Mouse (Mus musculus) neural tube, embryonic 13.5 days (tissue): ENCODE results near the gene Copz1. TPM values are rescaled to one million over a fixed set of nuclear protein-coding genes. Genes with fewer than 3 reads are reported as not detected.
A peak's percentile ranks its signal among the peaks of the same experiment; 100 is the strongest.

ENCODE experiments used
- ATAC-seq: fragments of 200-750 bp; cut with Nextera tagmentation; 2 replicates; pipeline ENCODE4 v1.8.0; 2017; ENCODE audit warnings: low read depth, mild to moderate bottlenecking, moderate TSS enrichment, moderate library complexity
- H3K27ac ChIP-seq: fragments of 300-500 bp; sonication (generic); replicated peaks from 2 replicates; pipeline ENCODE4 v1.5.1; 2015; ENCODE audit warnings: moderate library complexity, mild to moderate bottlenecking, inconsistent platforms
- H3K27me3 ChIP-seq: fragments of 300-500 bp; sonication (generic); 2 replicates; pipeline ENCODE4 v1.6.1; 2015; ENCODE audit warnings: mild to moderate bottlenecking, inconsistent platforms
- H3K36me3 ChIP-seq: fragments of 300-500 bp; sonication (generic); 2 replicates; pipeline ENCODE4 v1.6.1; 2015; ENCODE audit warnings: mild to moderate bottlenecking, inconsistent platforms
- H3K4me1 ChIP-seq: fragments of 300-500 bp; sonication (generic); replicated peaks from 2 replicates; pipeline ENCODE4 v1.6.1; 2015; ENCODE audit warnings: inconsistent platforms
- H3K4me2 ChIP-seq: fragments of 300-500 bp; sonication (generic); 2 replicates; pipeline ENCODE4 v1.6.1; 2015; ENCODE audit warnings: inconsistent platforms, mild to moderate bottlenecking, moderate library complexity
- H3K4me3 ChIP-seq: fragments of 300-500 bp; sonication (generic); 2 replicates; pipeline ENCODE4 v1.5.1; 2015; ENCODE audit warnings: mild to moderate bottlenecking, inconsistent platforms
- H3K9ac ChIP-seq: fragments of 300-500 bp; sonication (generic); 2 replicates; pipeline ENCODE4 v1.6.1; 2015; ENCODE audit warnings: moderate library complexity, mild to moderate bottlenecking, inconsistent platforms
- H3K9me3 ChIP-seq: fragments of 300-500 bp; sonication (generic); 2 replicates; pipeline ENCODE4 v1.6.1; 2016; ENCODE audit warnings: inconsistent platforms
- WGBS: fragments of 180-500 bp; shearing (Covaris S2); methylation state at CpG from one replicate; pipeline ENCODE4 v1.1.7; 2015; 5-methylcytosine and 5-hydroxymethylcytosine counted together
- polyA plus RNA-seq: library from polyadenylated mRNA; unstranded; fragments of >200 nt; fragmentation: Nextera tagmentation; extraction: Ambion mirVana; gene quantifications from 2 replicates; pipeline ENCODE4 v1.2.1, GENCODE M21; 2015

Copz1 gene
- polyA plus RNA-seq, 1 experiment from 2014 or later: 224 TPM

- H3K9ac ChIP-seq: no peak overlapping the region
- peaks cover 46% of the 10 kb centered on the region for H3K4me1 ChIP-seq
- H3K9me3 ChIP-seq: no peaks in the 10 kb centered on the region
- no peak for ATAC-seq
- no peaks in the 10 kb centered on the region for H3K36me3 ChIP-seq
- 11% methylated on average over 11 of the region's 11 CpGs for WGBS
- H3K4me3 ChIP-seq: no peak overlapping the region
- no peak overlapping the region for H3K4me2 ChIP-seq
- no peak overlapping the region for H3K27ac ChIP-seq
- H3K27me3 ChIP-seq: peaks cover 45% of the 10 kb centered on the region
These were observed 64.6 kb downstream of the Copz1 start for GRCm38 (mm10) chr15:103336996-103337667.

- 39% methylated on average over 4 of the region's 4 CpGs for WGBS
- H3K9ac ChIP-seq: peak overlapping the region; percentile 72
- ATAC-seq: no peak
These were observed 66.3 kb downstream of the Copz1 start for GRCm38 (mm10) chr15:103338829-103339165.

GRCm38 (mm10) chr15:103339166-103339960 lies 66.8 kb downstream of the Copz1 start:
- Histone ChIP-seq H3K9ac (peak overlapping the region; percentile 72), H3K36me3 (no peaks in the 10 kb centered on the region), H3K27ac (no peak overlapping the region), H3K9me3 (no peaks in the 10 kb centered on the region), H3K27me3 (peaks cover 45% of the 10 kb centered on the region), H3K4me1 (peaks cover 43% of the 10 kb centered on the region), H3K4me2 (peak overlapping the region; percentile 82), H3K4me3 (peak overlapping the region; percentile 56)
- 3% methylated on average over 29 of the region's 31 CpGs for WGBS
- ATAC-seq: peak; percentile 40

More at GRCm38 (mm10) chr15:103338829-103339165, 66.3 kb downstream of the Copz1 start:
- peaks cover 48% of the 10 kb centered on the region for H3K4me1 ChIP-seq
- H3K27ac ChIP-seq: no peak overlapping the region
- H3K4me2 ChIP-seq: peak overlapping the region; percentile 82
- H3K4me3 ChIP-seq: peak overlapping the region; percentile 56
- H3K9me3 ChIP-seq: no peaks in the 10 kb centered on the region
- peaks cover 45% of the 10 kb centered on the region for H3K27me3 ChIP-seq
- H3K36me3 ChIP-seq: no peaks in the 10 kb centered on the region

GRCm38 (mm10) chr15:103339961-103340337 lies 67.4 kb downstream of the Copz1 start, which contains the start of gene Zfp385a:
Gene Zfp385a, minus strand, starts transcription at chr15:103340093.
- H3K4me2 ChIP-seq: peak within 1 kb of the TSS; percentile 82
- H3K9ac ChIP-seq: peak within 1 kb of the TSS; percentile 72
- 1% methylated on average over 25 of the region's 26 CpGs for WGBS
- peaks cover 45% of the 10 kb centered on the region for H3K27me3 ChIP-seq
- H3K27ac ChIP-seq: 0 out of 2 replicates have a peak within 1 kb of the TSS, but pooled peaks have one; percentile 6
- no peaks in the 10 kb centered on the region for H3K9me3 ChIP-seq
- no peaks in the 10 kb centered on the region for H3K36me3 ChIP-seq
- ATAC-seq: peak; percentile 55
- peak within 1 kb of the TSS; percentile 56 for H3K4me3 ChIP-seq
- H3K4me1 ChIP-seq: peaks cover 42% of the 10 kb centered on the region

GRCm38 (mm10) chr15:103340786-103341185 lies 68.3 kb downstream of the Copz1 start:
- Histone ChIP-seq H3K4me1 (peaks cover 42% of the 10 kb centered on the region), H3K27ac (0 out of 2 replicates have a peak overlapping the region, but pooled peaks have one; percentile 6), H3K9ac (peak overlapping the region; percentile 72; the same call in 1 of the 2 replicates), H3K4me2 (peak overlapping the region; percentile 82), H3K27me3 (peaks cover 45% of the 10 kb centered on the region), H3K36me3 (no peaks in the 10 kb centered on the region), H3K4me3 (peak overlapping the region; percentile 56), H3K9me3 (no peaks in the 10 kb centered on the region)
- 20% methylated on average over 4 of the region's 4 CpGs for WGBS
- ATAC-seq: no peak

- peaks cover 42% of the 10 kb centered on the region for H3K4me1 ChIP-seq
- H3K36me3 ChIP-seq: no peaks in the 10 kb centered on the region
- 0 out of 2 replicates have a peak overlapping the region, but pooled peaks have one; percentile 6 for H3K27ac ChIP-seq
- 39% methylated on average over 8 of the region's 8 CpGs for WGBS
- no peak for ATAC-seq
- H3K27me3 ChIP-seq: peaks cover 45% of the 10 kb centered on the region
- no peak overlapping the region for H3K4me2 ChIP-seq
- H3K9ac ChIP-seq: peak overlapping the region; percentile 31; the same call in 1 of the 2 replicates
- no peaks in the 10 kb centered on the region for H3K9me3 ChIP-seq
- H3K4me3 ChIP-seq: no peak overlapping the region
These were observed 69.0 kb downstream of the Copz1 start for GRCm38 (mm10) chr15:103341547-103341946.

GRCm38 (mm10) chr15:103342415-103342814 lies 69.9 kb downstream of the Copz1 start:
- peaks cover 38% of the 10 kb centered on the region for H3K4me1 ChIP-seq
- no peak overlapping the region for H3K4me3 ChIP-seq
- WGBS: 20% methylated on average over 4 of the region's 4 CpGs
- no peak overlapping the region for H3K4me2 ChIP-seq
- H3K27me3 ChIP-seq: peaks cover 42% of the 10 kb centered on the region
- H3K36me3 ChIP-seq: no peaks in the 10 kb centered on the region
- H3K9me3 ChIP-seq: no peaks in the 10 kb centered on the region
- ATAC-seq: 0 out of 2 replicates have a peak, but pooled peaks have one; percentile 7
- H3K9ac ChIP-seq: no peak overlapping the region
- H3K27ac ChIP-seq: no peak overlapping the region

- peaks cover 36% of the 10 kb centered on the region for H3K27me3 ChIP-seq
- H3K4me2 ChIP-seq: no peak overlapping the region
- H3K9me3 ChIP-seq: no peaks in the 10 kb centered on the region
- no peak overlapping the region for H3K9ac ChIP-seq
- H3K27ac ChIP-seq: no peak overlapping the region
- H3K36me3 ChIP-seq: no peaks in the 10 kb centered on the region
- 83% methylated on average over 2 of the region's 3 CpGs for WGBS
- no peak overlapping the region for H3K4me3 ChIP-seq
- no peak for ATAC-seq
- peaks cover 38% of the 10 kb centered on the region for H3K4me1 ChIP-seq
These were observed 70.5 kb downstream of the Copz1 start for GRCm38 (mm10) chr15:103343008-103343407.

GRCm38 (mm10) chr15:103343556-103343955 lies 71.0 kb downstream of the Copz1 start:
- Histone ChIP-seq H3K36me3 (no peaks in the 10 kb centered on the region), H3K4me2 (no peak overlapping the region), H3K4me3 (no peak overlapping the region), H3K27me3 (peaks cover 31% of the 10 kb centered on the region), H3K4me1 (peaks cover 38% of the 10 kb centered on the region), H3K9me3 (no peaks in the 10 kb centered on the region), H3K9ac (no peak overlapping the region), H3K27ac (no peak overlapping the region)
- ATAC-seq: no peak

GRCm38 (mm10) chr15:103345789-103346188 lies 73.3 kb downstream of the Copz1 start:
- Histone ChIP-seq H3K9ac (no peak overlapping the region), H3K27ac (no peak overlapping the region), H3K27me3 (peaks cover 9% of the 10 kb centered on the region), H3K4me1 (peaks cover 18% of the 10 kb centered on the region), H3K4me2 (no peak overlapping the region), H3K36me3 (0 out of 2 replicates have a peak, but pooled peaks cover 3% of the 10 kb centered on the region), H3K4me3 (no peak overlapping the region), H3K9me3 (no peaks in the 10 kb centered on the region)
- no peak for ATAC-seq
- 90% methylated on average over 6 of the region's 6 CpGs for WGBS

- ATAC-seq: no peak
- H3K4me1 ChIP-seq: 0 out of 2 replicates have a peak, but pooled peaks cover 5% of the 10 kb centered on the region
- no peaks in the 10 kb centered on the region for H3K9me3 ChIP-seq
- 0 out of 2 replicates have a peak, but pooled peaks cover 3% of the 10 kb centered on the region for H3K36me3 ChIP-seq
- no peak overlapping the region for H3K4me3 ChIP-seq
- 11% methylated on average over 2 of the region's 2 CpGs for WGBS
- H3K4me2 ChIP-seq: no peak overlapping the region
- H3K27ac ChIP-seq: no peak overlapping the region
- no peaks in the 10 kb centered on the region for H3K27me3 ChIP-seq
- H3K9ac ChIP-seq: no peak overlapping the region
These were observed 74.8 kb downstream of the Copz1 start for GRCm38 (mm10) chr15:103347275-103347684.
